Mouse (Mus musculus): ENCODE measurements at regions not wholly inside any gene's neighbourhood (a gene's known extent, or its start where the extent isn't known, plus 50 kb on each side); places are given as distances from the start of the nearest gene placed in this dataset.
A peak's percentile ranks its signal among the peaks of the same experiment; 100 is the strongest.

DNA sequence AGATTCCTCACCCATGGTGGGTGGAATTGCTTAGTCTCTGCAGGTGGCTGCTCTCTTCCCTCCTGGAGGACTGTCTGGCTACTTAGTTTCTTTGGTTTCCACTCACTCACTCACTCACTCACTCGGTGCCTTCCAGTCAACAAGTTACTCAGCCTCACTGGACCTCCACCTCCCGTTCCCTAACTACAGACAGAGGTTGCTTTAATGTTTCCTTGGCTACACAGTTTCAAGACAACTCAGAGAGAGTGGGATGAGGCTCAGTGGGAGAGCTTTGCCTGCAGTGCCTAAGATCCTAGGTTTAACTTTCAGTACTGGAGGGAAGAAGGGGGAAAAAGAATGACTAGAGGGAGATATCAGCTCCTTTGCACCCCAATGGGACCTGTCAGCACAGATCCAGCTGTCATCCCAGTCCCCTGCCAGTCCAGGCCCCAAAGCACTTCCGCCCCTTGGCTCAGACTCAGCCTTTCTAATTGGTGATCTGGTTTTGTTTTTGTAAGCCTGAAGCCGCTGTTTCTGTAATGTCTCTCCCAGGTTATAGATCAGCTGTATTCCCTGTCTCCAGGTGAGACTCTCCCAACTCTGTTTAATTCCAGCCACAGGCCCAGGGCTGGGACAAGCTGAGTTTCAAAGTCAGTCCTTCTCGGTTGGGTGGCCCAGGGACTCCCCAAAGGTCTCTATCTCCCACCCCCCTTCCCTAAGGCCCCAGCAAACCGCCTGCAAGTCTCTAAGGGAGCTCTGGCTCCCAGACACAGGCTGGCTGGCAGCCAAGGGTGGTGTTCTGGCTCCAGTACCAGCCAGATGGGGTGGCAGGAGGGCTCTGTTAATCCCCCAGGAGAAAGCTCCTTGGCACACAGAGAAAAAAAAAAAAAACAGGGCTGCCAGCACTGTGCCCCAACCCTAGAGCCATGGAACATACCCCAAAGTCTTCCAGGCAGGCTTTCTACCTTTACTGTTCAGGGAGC is 60.5 kb upstream of the Cdon start:
- DNase-seq (ENCODE audit: low spot score in 2 of 2) = no peak

DNA sequence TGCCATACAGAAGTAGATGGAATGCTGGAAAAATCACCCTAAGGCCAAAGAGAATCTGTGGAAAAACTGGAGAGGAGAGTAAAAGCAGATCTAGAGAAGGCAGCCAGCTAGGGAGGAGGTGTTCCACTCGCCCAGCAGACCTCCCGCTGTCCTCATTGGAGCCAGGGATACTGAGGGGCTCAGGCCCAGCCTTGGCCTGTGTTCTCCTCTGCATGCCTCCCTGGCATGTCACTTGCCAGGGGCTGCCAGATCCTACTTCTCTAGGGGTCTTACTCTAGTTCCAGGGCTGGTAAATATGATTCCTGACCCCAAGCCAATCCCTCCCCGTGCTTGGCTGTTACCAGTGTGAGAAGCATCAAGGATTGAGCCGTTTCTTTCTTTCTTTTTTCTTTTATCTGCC is 59.5 kb upstream of the Cdon start:
- no peak for DNase-seq (ENCODE audit: low spot score in 2 of 2)

DNA sequence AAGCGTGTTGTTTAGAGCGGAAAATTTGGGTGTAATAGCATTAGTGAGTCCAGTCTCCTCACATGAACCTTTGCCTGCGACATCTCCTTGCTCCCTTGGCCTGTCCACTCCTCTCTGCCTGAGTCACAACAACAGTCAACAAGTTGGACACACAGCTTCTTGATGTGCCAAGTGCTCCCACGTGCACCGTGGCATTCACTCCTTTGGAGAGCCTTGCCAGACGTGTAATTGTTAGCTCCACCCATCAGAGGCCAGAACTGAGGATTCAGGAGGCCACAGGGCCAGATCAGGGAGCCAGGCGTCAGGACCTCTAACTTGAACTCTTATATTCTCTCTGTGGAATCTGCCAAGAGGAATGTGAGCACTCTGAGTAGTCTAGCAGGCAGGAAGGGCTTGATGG is 58.7 kb upstream of the Cdon start:
- no peak for DNase-seq (ENCODE audit: low spot score in 2 of 2)

DNA sequence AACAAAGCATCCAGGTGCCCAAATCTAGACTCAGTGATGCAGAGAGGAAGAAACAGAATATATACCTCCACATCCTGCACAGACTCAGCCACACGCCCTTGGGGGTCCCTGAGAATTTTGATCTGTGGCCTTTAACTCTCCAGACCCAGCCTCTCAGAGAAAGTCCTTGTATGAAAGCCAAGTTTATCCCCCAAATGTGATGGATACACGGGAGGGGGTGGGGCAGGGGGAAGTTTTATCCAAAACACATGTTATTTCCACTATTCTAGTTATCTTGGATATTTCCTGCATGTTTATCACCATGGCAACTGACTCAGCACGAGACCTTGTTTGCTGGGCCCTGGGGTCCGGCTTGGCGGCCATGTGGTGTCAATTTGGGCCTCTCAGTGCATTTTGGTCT is 57.8 kb upstream of the Cdon start:
- no peak for DNase-seq (ENCODE audit: low spot score in 2 of 2)

DNA sequence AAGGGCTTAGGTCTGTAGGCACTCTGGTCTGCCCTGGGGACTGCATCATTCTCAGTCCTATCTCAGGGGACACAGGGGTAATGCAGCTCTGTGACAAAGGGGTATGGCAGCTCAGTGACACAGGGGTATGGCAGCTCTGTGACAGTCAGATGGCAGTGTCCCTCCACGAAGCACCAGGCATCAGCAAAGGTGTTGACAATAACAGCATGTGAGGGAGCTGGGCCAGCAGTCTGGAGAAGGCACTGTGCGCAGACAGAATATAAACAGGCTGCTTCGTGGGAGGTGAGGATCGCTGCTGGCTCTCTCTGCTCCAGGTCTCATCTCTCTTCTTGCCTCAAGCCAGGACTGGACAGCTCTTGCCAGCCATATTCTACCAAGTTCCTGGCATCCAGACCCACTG is 57.0 kb upstream of the Cdon start:
- DNase-seq (ENCODE audit: low spot score in 2 of 2) = peak in 1 of 2 experiments; percentile 26

DNA sequence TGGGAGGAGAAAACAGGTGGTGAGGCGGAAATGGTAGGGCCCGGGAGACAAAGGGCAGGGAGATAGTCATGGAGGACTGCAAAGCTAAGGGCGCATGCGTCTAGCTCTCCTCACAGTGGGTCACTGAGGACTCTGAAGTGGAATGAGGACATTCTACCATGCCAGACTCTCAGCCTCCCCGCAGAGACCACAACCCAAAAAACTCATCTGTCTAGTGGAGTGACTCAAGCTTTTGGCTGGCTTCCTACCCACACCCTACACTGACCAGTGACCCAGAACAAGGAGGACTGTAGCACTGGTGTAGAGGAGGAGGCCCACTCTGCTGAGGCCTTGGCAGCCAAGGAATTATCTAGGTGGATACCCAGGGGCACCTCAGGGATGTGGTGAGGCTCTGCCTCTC is 55.0 kb upstream of the Cdon start:
- DNase-seq (ENCODE audit: low spot score in 2 of 2) = no peak

DNA sequence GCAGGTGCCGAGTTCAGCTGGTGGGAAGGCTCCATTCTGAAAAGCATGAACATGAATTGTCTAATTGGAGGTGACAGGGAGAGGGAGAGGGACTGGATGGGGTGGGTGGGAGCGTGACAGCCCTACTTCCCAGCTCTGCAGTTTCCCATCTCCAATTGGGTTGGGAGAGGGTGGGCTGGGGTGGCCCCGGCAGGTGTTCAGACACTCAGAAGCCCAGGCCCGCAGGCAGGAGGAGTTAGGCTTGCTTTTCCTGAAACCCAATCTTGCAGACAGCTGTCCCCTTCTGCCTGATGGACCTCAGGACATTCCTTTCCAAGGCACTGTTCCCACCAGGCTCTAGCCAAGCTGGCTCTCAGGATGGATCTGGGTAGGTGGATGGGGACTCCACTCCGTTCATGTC is 51.9 kb upstream of the Cdon start:
- no peak for DNase-seq (ENCODE audit: low spot score in 2 of 2)

DNA sequence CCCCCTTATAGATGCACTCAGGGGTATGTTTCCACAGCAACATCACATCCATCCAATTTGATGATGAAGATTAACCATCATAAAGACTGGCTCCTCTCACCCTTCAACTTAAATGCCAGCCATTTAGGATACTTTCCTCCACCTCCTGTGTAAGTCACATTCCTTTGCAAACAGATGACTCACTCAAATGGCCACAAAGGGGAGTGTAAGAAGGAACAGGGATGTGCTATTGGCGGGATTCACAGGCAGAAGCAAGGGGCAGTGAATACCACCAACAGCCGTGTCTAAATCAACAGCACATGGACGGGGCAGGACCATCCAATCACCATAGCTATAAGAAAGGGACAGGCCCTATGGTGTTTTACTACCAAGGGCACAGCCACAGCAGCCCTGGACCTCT is 50.9 kb upstream of the Cdon start:
- no peak for DNase-seq (ENCODE audit: low spot score in 2 of 2)

DNA sequence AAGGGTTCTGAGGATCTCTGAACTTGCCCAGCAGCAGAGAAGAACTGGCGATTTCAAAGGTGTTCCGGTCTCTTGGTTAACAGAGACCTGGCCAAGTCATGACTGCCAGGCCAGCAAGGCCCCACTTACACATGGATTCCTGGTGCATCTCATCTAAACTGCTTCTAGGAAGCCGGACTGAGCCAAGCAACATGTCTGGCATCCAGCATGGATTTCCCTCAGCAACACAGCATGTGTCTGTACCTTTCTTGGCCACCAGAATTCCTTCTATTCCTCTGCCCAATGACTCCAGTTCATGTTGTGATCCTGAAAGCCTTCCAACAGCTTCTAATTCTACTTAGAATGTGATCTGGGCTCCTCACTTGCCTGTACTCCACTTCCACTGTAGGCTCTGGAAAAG is 50.0 kb upstream of the Cdon start:
- no peak for DNase-seq (ENCODE audit: low spot score in 2 of 2)

Measured in left cerebral cortex, adult 9 months (tissue).